Mouse (Mus musculus): Measurements from ENCODE around the gene Bcl2a1b.
"Not testable (repeated sequence)": the region's sequence is repeated elsewhere in the genome, so short reads cannot be mapped to it uniquely, and the experiment has no call there.

The Bcl2a1b gene

GRCm38 (mm10) chr9:89198969-89199416, at the start of gene Bcl2a1b, which contains the start of gene Gm29094:
Gene Bcl2a1b, plus strand, starts transcription at chr9:89199209.
Gene Gm29094, plus strand, starts transcription at chr9:89199379.
- peak; percentile 75 to 78 for DNase-seq

DNA sequence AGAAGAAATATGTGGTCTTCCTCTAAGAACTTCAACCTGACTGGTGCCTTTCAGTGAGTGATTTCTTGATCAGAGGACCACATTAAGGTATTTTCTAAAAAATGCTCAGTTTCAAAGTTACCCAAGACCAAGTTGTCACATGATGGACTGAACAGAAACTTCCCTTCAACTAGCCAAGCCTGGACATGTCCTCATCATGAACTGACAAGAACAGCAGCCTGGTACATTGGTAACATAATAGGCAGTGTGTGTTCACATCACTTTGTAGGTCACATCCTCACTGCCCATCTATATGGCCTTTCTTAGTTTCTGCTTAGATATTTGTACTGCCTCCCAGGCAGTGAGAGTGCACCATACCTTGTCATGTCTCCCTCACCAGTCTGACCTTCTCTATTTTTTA, 26.5 kb upstream of the Bcl2a1b start:
- not testable (repeated sequence) for DNase-seq

- peak; percentile 84 for DNase-seq
Measured at GRCm38 (mm10) chr9:89178833-89179232, 20.2 kb upstream of the Bcl2a1b start.

GRCm38 (mm10) chr9:89179469-89179868, 19.5 kb upstream of the Bcl2a1b start:
- not testable (repeated sequence) for DNase-seq

DNA sequence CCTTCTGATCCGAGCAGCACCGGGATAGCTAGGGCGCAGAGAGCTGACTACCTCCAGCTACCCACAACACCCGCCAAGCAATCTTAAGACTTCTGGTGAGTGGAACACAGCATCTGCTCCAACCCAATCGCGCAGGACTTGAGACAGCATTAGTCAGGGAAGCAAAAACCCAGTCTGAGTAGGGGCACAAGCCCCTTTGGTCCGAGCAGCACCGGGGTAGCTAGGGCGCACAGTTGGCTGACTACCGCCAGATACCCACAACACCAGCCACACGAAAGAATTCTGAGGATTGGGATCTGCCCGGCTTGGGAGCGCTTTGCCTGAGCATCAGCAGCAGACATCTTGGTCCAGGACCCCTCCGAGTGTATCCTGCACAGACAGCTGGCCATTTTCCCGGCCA, 12.0 kb upstream of the Bcl2a1b start:
- DNase-seq, result not testable (repeated sequence)

DNA sequence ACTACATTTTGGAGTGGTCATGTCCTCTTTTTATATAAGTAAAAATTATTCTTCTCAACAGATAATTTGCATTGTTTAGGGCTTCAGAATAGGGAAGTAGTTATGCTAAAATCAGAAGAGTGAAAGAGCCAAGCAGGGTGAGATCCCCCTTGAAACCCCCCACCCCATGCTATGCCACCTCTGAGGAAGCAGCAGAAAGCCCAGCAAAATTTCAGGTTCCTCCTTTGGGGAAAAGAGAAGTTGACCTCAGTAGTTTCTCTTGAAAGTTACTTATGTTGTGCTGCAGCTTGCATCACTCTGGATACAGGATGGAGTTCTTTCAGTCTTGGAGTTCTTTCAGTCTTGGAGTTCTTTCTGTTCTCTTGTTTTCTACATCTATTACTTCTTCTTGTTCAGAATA, 3.5 kb upstream of the Bcl2a1b start:
- not testable (repeated sequence) for DNase-seq

GRCm38 (mm10) chr9:89197509-89197908, 1.5 kb upstream of the Bcl2a1b start:
- DNase-seq, result peak; percentile 82 to 89

GRCm38 (mm10) chr9:89198349-89198748, 660 bp upstream of the Bcl2a1b start:
- DNase-seq, result not testable (repeated sequence)

- DNase-seq, result not testable (repeated sequence)
Measured at GRCm38 (mm10) chr9:89202256-89202655, 3.2 kb downstream of the Bcl2a1b start.

GRCm38 (mm10) chr9:89208939-89209338, 9.9 kb downstream of the Bcl2a1b start:
- DNase-seq, result not testable (repeated sequence)

DNA sequence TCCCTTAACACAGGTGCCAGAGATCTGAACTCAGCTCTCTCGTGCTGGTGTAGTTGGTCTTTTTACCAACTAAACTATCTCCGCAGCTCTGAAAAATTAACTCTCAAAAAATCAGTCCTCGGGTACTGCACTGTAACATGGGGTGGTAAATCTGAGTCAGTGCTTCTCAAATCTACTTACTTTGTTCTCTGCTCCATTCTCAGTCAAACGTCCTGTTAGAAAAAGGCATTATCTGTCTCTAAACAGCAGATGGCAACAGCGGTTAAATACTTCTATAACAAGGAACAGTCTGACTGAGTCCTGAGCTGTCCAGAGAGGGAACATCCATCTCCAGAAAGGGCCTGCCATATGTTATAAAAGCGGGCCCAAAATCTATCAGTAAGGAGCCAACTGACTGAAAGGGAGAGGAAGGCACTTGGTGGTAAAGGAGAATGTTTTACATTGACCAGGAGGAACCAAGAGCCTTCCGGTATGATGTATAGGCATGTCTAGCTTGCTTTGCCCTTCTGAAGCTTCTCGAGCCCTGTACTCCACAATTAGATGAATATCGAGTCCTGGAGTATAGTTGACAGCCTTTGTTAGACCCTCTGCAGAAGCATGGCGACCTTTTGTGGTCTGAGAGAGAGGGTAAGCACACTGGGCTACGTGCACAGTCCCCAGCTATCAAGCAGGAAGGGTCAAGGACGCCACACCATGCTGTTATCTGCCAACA, 11.5 kb downstream of the Bcl2a1b start, which contains the start of gene Mthfs:
Gene Mthfs, plus strand, starts transcription at position 324 of the 712 bp plus-strand sequence.
- DNase-seq, result not testable (repeated sequence)

DNA sequence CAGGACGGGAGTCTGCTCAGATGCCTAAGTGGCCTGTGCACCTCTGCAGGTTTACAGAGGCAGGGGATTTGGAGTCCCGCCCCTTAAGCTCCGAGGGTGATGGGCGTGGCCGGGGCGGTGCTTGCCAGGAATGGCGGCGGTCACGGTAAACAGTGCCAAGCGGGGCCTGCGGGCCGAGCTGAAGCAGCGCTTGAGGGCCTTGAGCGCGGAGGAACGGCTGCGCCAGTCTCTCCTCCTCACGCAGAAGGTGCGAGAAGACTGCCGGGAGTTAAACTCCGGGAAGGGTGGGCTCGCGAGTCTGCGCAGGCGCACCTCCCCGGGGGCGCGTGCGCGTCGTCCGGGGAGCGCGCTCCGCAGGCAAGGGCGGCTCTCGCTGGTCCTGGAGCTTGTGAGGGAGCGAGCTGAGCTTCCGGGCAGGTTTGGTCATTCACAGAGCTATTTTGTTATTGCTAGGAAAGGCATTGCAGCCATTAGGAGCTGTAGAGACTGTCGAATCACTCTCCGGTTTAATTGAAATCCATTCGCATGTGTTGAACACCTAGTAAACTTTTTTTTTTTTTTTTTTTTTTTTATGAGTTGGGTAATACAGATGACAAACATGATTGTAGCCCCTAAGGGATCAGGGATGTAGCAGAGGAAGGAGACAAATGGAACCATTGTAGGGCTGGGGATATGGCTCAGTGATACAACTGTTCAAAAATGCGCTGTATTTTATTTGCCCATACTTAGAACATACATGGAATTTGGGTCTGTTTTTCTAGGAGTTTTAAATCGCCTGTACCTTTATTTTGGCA, 12.3 kb downstream of the Bcl2a1b start:
- DNase-seq, result peak; percentile 90

GRCm38 (mm10) chr9:89212428-89212827, 13.4 kb downstream of the Bcl2a1b start:
- DNase-seq, result peak; percentile 61 to 66

DNA sequence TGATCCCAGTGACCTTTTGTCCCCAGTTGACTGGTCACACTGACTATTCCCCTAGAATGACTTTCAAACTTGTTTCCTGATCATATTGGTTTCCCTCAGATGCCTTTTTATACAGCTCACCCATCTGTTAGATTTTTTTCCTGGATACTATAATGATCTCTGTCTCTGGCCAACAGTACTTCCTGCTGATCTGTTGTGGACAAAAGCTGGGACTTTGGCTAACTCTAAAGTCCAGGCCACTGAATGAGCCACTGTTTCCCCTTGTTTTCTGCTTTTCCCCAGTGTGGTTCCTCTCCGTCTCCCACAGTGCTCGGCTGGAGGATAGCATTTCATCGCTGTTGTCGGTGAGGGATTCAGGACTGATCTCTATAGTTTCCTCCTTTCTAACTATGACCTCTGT, 19.2 kb downstream of the Bcl2a1b start:
- DNase-seq, result not testable (repeated sequence)

DNA sequence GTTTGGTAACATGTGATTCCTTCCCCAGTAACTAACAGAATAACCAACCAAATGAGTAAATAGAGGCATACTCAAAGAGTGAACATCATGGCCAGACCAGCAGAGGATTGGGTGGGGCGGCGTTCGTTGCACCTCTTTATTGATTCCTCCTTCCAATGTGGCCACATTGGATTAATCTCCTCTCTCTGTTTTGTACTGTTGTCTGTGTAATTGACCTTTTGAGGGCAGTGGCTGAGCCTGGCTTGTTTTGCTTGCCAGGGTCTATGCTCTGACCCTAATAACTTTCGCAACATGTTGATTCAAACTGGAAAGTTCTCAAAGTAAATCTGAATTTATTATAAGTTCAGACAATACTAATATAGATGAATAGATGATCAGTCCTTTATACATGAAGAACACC, 20.7 kb downstream of the Bcl2a1b start:
- DNase-seq, result not testable (repeated sequence)

DNA sequence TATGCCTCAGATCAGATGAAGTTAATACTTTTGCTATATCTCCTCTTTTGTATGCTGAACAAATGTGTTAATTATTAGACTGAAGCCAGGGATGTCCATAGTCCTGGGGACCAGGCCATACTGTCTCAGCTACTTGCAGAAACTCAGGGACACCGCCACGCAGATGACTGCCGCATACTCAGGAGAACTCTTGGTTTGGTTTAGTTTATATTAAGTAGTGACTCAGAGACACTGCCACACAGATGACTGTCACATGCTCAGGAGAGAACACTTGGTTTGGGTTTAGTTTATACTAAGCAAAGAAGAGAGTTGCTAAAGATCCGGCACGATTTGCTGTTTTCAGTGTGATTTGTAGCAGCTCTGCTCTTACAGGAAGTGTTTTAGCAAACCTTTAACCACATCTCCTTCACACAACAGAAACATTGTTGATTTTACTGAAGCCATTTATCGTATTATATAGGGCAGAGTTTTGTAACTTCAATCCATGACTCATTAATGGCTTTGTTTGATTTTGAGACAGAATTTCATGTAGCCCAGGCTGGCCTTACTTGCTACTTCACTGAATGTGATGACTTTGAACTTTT, 21.8 kb downstream of the Bcl2a1b start:
- DNase-seq, result not testable (repeated sequence)

DNA sequence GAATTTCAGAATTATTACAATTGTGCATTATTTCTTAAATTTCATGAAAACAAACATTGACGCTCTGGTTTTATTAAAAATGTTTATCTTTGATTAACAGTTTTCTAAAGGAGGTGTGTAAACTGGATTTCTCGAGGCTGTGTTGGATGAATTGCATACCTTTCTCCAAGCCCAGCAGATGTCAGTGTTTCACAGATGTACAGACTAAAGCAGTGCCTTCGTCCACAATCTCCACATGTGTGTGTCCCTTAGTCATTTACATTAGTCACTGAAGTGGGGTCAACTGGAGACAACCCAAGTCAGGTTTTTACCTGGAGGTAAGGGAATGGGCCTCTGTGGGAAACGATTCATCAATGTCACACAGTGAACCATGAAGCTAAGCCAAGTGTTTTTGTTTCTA, 27.1 kb downstream of the Bcl2a1b start:
- no peak for DNase-seq

DNA sequence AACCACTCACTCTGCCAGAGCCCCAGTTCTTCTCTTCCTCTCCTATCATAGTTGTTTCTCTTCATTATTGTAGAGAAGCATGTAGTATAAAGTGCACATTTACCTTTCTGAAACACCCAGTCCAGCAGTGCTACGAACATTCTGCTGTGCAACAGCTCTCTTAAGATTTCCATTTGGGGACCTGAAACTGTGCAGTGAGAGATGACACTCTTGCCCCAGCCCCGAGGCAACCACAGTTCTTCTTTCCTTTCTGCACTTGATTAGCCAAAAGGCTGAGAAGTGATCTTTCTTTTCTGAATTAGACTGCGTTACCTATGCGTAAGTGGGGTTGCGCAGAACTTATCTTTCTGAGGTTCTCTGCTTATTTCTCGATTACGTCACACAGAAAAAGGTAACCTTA, 29.1 kb downstream of the Bcl2a1b start:
- no peak for DNase-seq

- not testable (repeated sequence) for DNase-seq
Measured at GRCm38 (mm10) chr9:89230897-89231497, 32.0 kb downstream of the Bcl2a1b start.

- DNase-seq, result not testable (repeated sequence)
Measured at GRCm38 (mm10) chr9:89237131-89237530, 38.1 kb downstream of the Bcl2a1b start.

- DNase-seq, result not testable (repeated sequence)
Measured at GRCm38 (mm10) chr9:89238976-89239505, 40.0 kb downstream of the Bcl2a1b start.

DNA sequence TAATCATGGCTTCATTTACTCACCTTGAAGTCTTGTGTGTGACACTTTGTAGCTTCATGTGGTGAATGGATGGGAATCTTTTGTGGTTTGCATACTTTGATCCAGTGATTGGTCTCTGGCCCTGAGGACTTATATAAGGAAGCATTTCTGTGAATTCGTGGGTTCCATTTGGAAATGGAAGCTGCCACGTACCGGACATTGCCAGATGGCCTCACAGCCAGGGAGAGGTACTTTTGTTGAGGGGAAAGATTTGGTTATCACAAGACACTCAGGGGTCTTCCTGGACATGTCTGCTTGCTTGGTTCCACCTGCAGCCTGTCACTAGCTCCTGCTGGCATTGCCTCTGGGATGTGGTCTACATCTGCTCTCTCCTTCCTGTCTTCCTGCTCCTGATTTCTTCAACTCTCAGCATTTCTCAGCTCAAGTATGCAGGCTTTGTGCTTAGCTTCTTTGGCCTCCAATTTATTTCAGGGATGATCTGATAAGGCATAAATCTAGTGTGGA, 41.6 kb downstream of the Bcl2a1b start:
- not testable (repeated sequence) for DNase-seq
